ENCODE assay signal across 14 mouse cellular contexts in genomic region chr12:5029035-5029434, GRCm38 (mm10).
DNase-seq lines count a peak whose midpoint lies in the region; ATAC-seq lines count a peak whose summit lies in the region.
"Had no signal": no experiment of that assay in that cellular context is flagged by ENCODE, and none has a peak within 500 bp of the region (broad histone marks: within the 10 kb centered on the region; RNA-seq: fewer than 3 reads in every experiment).

No protein-coding gene starts in this region.

- peak; percentile 62; the same call in 1 of the 2 replicates for ATAC-seq in frontal cortex, adult (ENCODE audit: low TSS enrichment)
- ATAC-seq: forebrain, embryonic 16.5 days; midbrain, embryonic 15.5 days had no signal

- no peak for DNase-seq in frontal cortex, postnatal 14 days (ENCODE audit: low spot score in 2 of 2)
- peak; percentile 3 to 6 for DNase-seq in kidney, postnatal 4 days
- DNase-seq in kidney, adult 18-20 months, result no peak
- peak; percentile 29 for DNase-seq in 3T3-L1 (ENCODE audit: low read depth, low spot score)
- DNase-seq in NIH3T3 (ENCODE audit: low read depth), result peak; percentile 45
- no peak for DNase-seq in cerebellum, adult 18-20 months
- DNase-seq in adrenal gland, adult 2 months, result no peak
- DNase-seq: cerebellum, adult 11-12 months; gastrocnemius, postnatal 25 days; heart, postnatal 4 days; kidney, postnatal 36 days had no signal

Comparison
In these comparisons a context has a peak if more than half of its experiments do, and no peak if none do; other contexts are left out.
1. DNase-seq: peak in kidney, postnatal 4 days (2 of 2), 3T3-L1 (single experiment) and NIH3T3 (single experiment); none in frontal cortex, postnatal 14 days (0 of 2), kidney, adult 18-20 months (single experiment), cerebellum, adult 18-20 months (0 of 2) and adrenal gland, adult 2 months (single experiment).